Mouse (Mus musculus) testis, adult 2 months (tissue): ENCODE data around the gene Hk1.

Experiments used
- CTCF ChIP-seq: fragments of 200-500 bp; IDR thresholded peaks from 2 replicates; pipeline ENCODE4 v1.5.1; 2012; ENCODE audit warnings: low read depth, mild to moderate bottlenecking, inconsistent platforms, low read length, moderate library complexity; ENCODE audit not compliant: control insufficient read depth, insufficient read depth, insufficient replicate concordance
- POLR2A ChIP-seq: fragments of 200-500 bp; IDR thresholded peaks from 2 replicates; pipeline ENCODE4 v1.6.1; 2012; ENCODE audit warnings: low read depth, mild to moderate bottlenecking, inconsistent platforms, low read length, moderate library complexity; ENCODE audit not compliant: control insufficient read depth

GRCm38 (mm10) chr10:62242358-62242757, 137.3 kb downstream of the Hk1 start:
- TF ChIP-seq CTCF (no peak), POLR2A (no peak)
